Mouse (Mus musculus): ENCODE results near the gene Mogat2.

- TF ChIP-seq CTCF (IDR thresholded peaks at IDR 0.05; ENCODE audit: extremely low read depth, insufficient read length, insufficient replicate concordance, low read depth, low read length) = no peak
- TF ChIP-seq POLR2A (IDR thresholded peaks at IDR 0.05; ENCODE audit: low read depth, low read length) = no peak
Measured at GRCm38 (mm10) chr7:99185405-99185804, 53.0 kb downstream of the Mogat2 start.
